Mouse (Mus musculus) heart, adult 2 months (tissue): ENCODE measurements around the gene Rtf1.

ENCODE experiments used
- CTCF ChIP-seq: fragments of 200-600 bp; IDR thresholded peaks from 2 replicates; pipeline ENCODE4 v1.8.1; 2022; ENCODE audit warnings: antibody characterized with exemption, mild to moderate bottlenecking, moderate library complexity
- EP300 ChIP-seq: fragments of 200-500 bp; IDR thresholded peaks from 2 replicates; pipeline ENCODE4 v1.6.1; 2011; ENCODE audit warnings: low read depth, low read length, control low read depth; ENCODE audit not compliant: insufficient read depth
- POLR2A ChIP-seq: fragments of 200-500 bp; IDR thresholded peaks from 2 replicates; pipeline ENCODE4 v1.6.1; 2011; ENCODE audit warnings: mild to moderate bottlenecking, low read depth, low read length, control low read depth; ENCODE audit not compliant: insufficient read depth

DNA sequence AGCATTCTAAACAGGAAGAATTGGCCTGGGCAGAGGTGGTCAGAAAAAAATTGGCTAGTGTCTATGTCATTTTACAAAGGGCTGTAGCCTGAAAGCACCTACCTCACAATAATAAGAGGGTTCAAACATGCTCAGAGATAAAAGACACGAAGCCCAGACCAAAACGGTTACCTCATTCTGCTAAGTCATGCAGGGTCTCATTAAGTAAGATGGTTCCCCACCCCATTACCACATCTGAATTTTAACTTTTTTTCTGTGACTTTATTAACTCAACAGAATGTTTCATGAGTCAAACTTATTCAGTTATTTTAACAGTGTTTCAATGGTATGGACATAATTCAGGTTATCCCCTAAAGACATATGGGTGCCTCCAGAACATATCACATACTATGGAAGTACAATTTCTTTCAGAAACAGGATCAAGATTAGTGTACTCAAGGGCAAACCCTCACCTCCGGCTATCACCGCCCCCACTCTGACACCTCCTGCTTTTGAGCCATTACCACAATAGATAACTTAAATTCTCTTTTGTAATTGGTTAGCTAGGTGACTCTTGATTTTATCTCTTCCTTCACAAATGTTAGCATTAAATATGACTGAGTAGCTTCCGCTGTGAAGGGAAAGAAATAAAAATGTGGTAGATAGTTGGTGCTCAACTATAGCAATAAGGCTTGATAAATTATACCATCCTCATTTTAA lies 33.5 kb upstream of the Rtf1 start:
- TF ChIP-seq POLR2A (no peak), CTCF (no peak), EP300 (no peak)
